Mouse (Mus musculus): ENCODE measurements at regions not wholly inside any gene's neighbourhood (a gene's known extent, or its start where the extent isn't known, plus 50 kb on each side); places are given as distances from the start of the nearest gene placed in this dataset.

- H3K36me3 ChIP-seq (ENCODE audit: control insufficient read depth, insufficient read depth, low read length), result no peaks in the 10 kb centered on the region
- TF ChIP-seq POLR2A (IDR thresholded peaks at IDR 0.05; ENCODE audit: low read depth, low read length), result no peak
- no peak for TF ChIP-seq CTCF (IDR thresholded peaks at IDR 0.05; ENCODE audit: extremely low read depth, insufficient read depth, insufficient read length, insufficient replicate concordance)
- DNase-seq (ENCODE audit: low read depth in 1 of 2, low spot score in 2 of 2), result no peak
- peaks cover 3% of the 10 kb centered on the region; the same call in 1 of the 2 replicates for H3K27me3 ChIP-seq (ENCODE audit: control insufficient read depth, insufficient read depth, low read length)
- H3K4me3 ChIP-seq (ENCODE audit: extremely low read depth, insufficient read depth, insufficient read length), result no peak overlapping the region
- no peaks in the 10 kb centered on the region for H3K4me1 ChIP-seq (ENCODE audit: control insufficient read depth, insufficient read depth, insufficient read length)
- WGBS, result 81% methylated on average over 14 of the region's 14 CpGs
- no peak overlapping the region for H3K27ac ChIP-seq (ENCODE audit: insufficient read depth, low read length)
These were observed 166.8 kb downstream of the Sp3 start for GRCm38 (mm10) chr2:72813282-72813974.

GRCm38 (mm10) chr2:72825251-72825650, 155.0 kb downstream of the Sp3 start:
- TF ChIP-seq POLR2A (IDR thresholded peaks at IDR 0.05; ENCODE audit: low read depth, low read length), result no peak
- 84% methylated on average over 4 of the region's 4 CpGs for WGBS
- H3K36me3 ChIP-seq (ENCODE audit: control insufficient read depth, insufficient read depth, low read length), result no peaks in the 10 kb centered on the region

GRCm38 (mm10) chr2:72829139-72829538, 151.1 kb downstream of the Sp3 start:
- 42% methylated on average over 1 of the region's 1 CpGs for WGBS
- no peaks in the 10 kb centered on the region for H3K4me1 ChIP-seq (ENCODE audit: control insufficient read depth, insufficient read depth, insufficient read length)
- DNase-seq (ENCODE audit: low read depth in 1 of 2, low spot score in 2 of 2), result no peak
- no peaks in the 10 kb centered on the region for H3K27me3 ChIP-seq (ENCODE audit: control insufficient read depth, insufficient read depth, low read length)
- H3K4me3 ChIP-seq (ENCODE audit: extremely low read depth, insufficient read depth, insufficient read length), result no peak overlapping the region
- H3K36me3 ChIP-seq (ENCODE audit: control insufficient read depth, insufficient read depth, low read length), result no peaks in the 10 kb centered on the region
- TF ChIP-seq CTCF (IDR thresholded peaks at IDR 0.05; ENCODE audit: extremely low read depth, insufficient read depth, insufficient read length, insufficient replicate concordance) (no peak), POLR2A (IDR thresholded peaks at IDR 0.05; ENCODE audit: low read depth, low read length) (no peak)
- H3K27ac ChIP-seq (ENCODE audit: insufficient read depth, low read length), result no peak overlapping the region

More at GRCm38 (mm10) chr2:72825251-72825650, 155.0 kb downstream of the Sp3 start:
- DNase-seq (ENCODE audit: low read depth in 1 of 2, low spot score in 2 of 2), result no peak
- Histone ChIP-seq H3K4me1 (ENCODE audit: control insufficient read depth, insufficient read depth, insufficient read length) (no peaks in the 10 kb centered on the region), H3K27me3 (ENCODE audit: control insufficient read depth, insufficient read depth, low read length) (no peaks in the 10 kb centered on the region), H3K27ac (ENCODE audit: insufficient read depth, low read length) (no peak overlapping the region), H3K4me3 (ENCODE audit: extremely low read depth, insufficient read depth, insufficient read length) (no peak overlapping the region)

- no peaks in the 10 kb centered on the region for H3K36me3 ChIP-seq (ENCODE audit: control insufficient read depth, insufficient read depth, low read length)
- no peak overlapping the region for H3K27ac ChIP-seq (ENCODE audit: insufficient read depth, low read length)
- DNase-seq (ENCODE audit: low read depth in 1 of 2, low spot score in 2 of 2), result no peak
- TF ChIP-seq POLR2A (IDR thresholded peaks at IDR 0.05; ENCODE audit: low read depth, low read length), result no peak
- no peak for TF ChIP-seq CTCF (IDR thresholded peaks at IDR 0.05; ENCODE audit: extremely low read depth, insufficient read depth, insufficient read length, insufficient replicate concordance)
- H3K4me1 ChIP-seq (ENCODE audit: control insufficient read depth, insufficient read depth, insufficient read length), result peaks cover 2% of the 10 kb centered on the region
- WGBS, result 92% methylated on average over 10 of the region's 10 CpGs
- no peak overlapping the region for H3K4me3 ChIP-seq (ENCODE audit: extremely low read depth, insufficient read depth, insufficient read length)
- H3K27me3 ChIP-seq (ENCODE audit: control insufficient read depth, insufficient read depth, low read length), result no peaks in the 10 kb centered on the region
These were observed 147.5 kb downstream of the Sp3 start for GRCm38 (mm10) chr2:72832770-72833169.

- no peaks in the 10 kb centered on the region for H3K36me3 ChIP-seq (ENCODE audit: control insufficient read depth, insufficient read depth, low read length)
- peaks cover 6% of the 10 kb centered on the region for H3K4me1 ChIP-seq (ENCODE audit: control insufficient read depth, insufficient read depth, insufficient read length)
- H3K4me3 ChIP-seq (ENCODE audit: extremely low read depth, insufficient read depth, insufficient read length), result no peak overlapping the region
- WGBS, result 37% methylated on average over 6 of the region's 6 CpGs
- peak; percentile 15 to 69 for DNase-seq (ENCODE audit: low read depth in 1 of 2, low spot score in 2 of 2)
- no peak overlapping the region for H3K27ac ChIP-seq (ENCODE audit: insufficient read depth, low read length)
- no peak for TF ChIP-seq CTCF (IDR thresholded peaks at IDR 0.05; ENCODE audit: extremely low read depth, insufficient read depth, insufficient read length, insufficient replicate concordance)
- no peak for TF ChIP-seq POLR2A (IDR thresholded peaks at IDR 0.05; ENCODE audit: low read depth, low read length)
- no peaks in the 10 kb centered on the region for H3K27me3 ChIP-seq (ENCODE audit: control insufficient read depth, insufficient read depth, low read length)
These were observed 142.0 kb downstream of the Sp3 start for GRCm38 (mm10) chr2:72838085-72838727.

- WGBS, result 92% methylated on average over 5 of the region's 5 CpGs
- Histone ChIP-seq H3K4me3 (ENCODE audit: extremely low read depth, insufficient read depth, insufficient read length) (no peak overlapping the region), H3K27ac (ENCODE audit: insufficient read depth, low read length) (no peak overlapping the region), H3K36me3 (ENCODE audit: control insufficient read depth, insufficient read depth, low read length) (no peaks in the 10 kb centered on the region), H3K27me3 (ENCODE audit: control insufficient read depth, insufficient read depth, low read length) (no peaks in the 10 kb centered on the region), H3K4me1 (ENCODE audit: control insufficient read depth, insufficient read depth, insufficient read length) (peaks cover 6% of the 10 kb centered on the region)
- no peak for DNase-seq (ENCODE audit: low read depth in 1 of 2, low spot score in 2 of 2)
- no peak for TF ChIP-seq CTCF (IDR thresholded peaks at IDR 0.05; ENCODE audit: extremely low read depth, insufficient read depth, insufficient read length, insufficient replicate concordance)
- no peak for TF ChIP-seq POLR2A (IDR thresholded peaks at IDR 0.05; ENCODE audit: low read depth, low read length)
These were observed 140.6 kb downstream of the Sp3 start for GRCm38 (mm10) chr2:72839673-72840072.

GRCm38 (mm10) chr2:72841367-72841766, 138.9 kb downstream of the Sp3 start:
- Histone ChIP-seq H3K4me3 (ENCODE audit: extremely low read depth, insufficient read depth, insufficient read length) (no peak overlapping the region), H3K36me3 (ENCODE audit: control insufficient read depth, insufficient read depth, low read length) (no peaks in the 10 kb centered on the region), H3K27ac (ENCODE audit: insufficient read depth, low read length) (no peak overlapping the region), H3K4me1 (ENCODE audit: control insufficient read depth, insufficient read depth, insufficient read length) (peaks cover 6% of the 10 kb centered on the region), H3K27me3 (ENCODE audit: control insufficient read depth, insufficient read depth, low read length) (no peaks in the 10 kb centered on the region)
- TF ChIP-seq CTCF (IDR thresholded peaks at IDR 0.05; ENCODE audit: extremely low read depth, insufficient read depth, insufficient read length, insufficient replicate concordance) (no peak), POLR2A (IDR thresholded peaks at IDR 0.05; ENCODE audit: low read depth, low read length) (no peak)
- no peak for DNase-seq (ENCODE audit: low read depth in 1 of 2, low spot score in 2 of 2)
- WGBS, result 89% methylated on average over 5 of the region's 5 CpGs
